Mouse (Mus musculus) thymus, postnatal 10 days (tissue): ENCODE data around the gene Mok.

Source experiments
- DNase-seq, 2 experiments: peaks; one replicate each; pipeline ENCODE4 v3.0.0; 2021; ENCODE audit warnings: low spot score in 2 of 2

The Mok gene

GRCm38 (mm10) chr12:110769660-110770297, 71.0 kb downstream of the Mok start:
- DNase-seq = no peak

GRCm38 (mm10) chr12:110768562-110768961, 72.2 kb downstream of the Mok start:
- DNase-seq = no peak

DNA sequence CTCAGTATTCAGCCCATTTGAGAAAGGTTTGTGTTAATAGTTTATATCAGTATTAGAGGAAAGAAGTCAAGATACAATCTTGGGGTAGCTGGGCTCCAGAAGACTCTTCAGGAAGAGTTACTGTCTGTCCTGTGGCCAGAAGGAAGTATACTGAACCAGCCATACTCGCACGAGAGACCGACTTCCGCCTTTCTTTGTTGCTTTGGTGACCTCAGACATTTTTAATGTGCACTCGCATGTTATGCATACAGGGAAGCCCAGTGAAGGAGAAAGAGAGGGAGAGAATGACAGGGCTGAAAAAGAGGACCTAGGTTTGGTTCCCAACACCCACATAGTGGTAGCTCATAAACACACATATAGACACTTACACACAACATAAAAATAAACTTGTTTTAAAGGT, 76.2 kb downstream of the Mok start:
- no peak for DNase-seq

- no peak for DNase-seq
These were observed 78.4 kb downstream of the Mok start for GRCm38 (mm10) chr12:110762321-110762720.

DNA sequence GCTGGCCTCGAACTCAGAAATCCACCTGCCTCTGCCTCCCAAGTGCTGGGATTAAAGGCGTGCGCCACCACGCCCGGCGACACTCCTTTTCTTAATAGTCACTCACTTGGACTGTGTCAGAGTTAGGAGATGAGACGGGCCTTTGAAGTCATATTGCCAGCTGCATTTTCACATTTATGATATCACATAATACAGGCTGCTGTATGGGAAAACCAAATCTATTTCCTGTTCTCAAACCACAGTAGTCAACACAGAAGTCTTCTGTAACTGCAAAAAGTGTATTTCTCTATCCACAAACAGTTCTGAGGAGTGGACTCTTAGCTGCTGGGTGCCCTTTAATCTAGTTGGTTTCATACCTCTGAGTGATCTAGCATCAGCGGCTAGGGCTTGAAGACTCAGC, 81.8 kb downstream of the Mok start:
- peak in 1 of 2 experiments; percentile 30 for DNase-seq
